Mouse (Mus musculus) urinary bladder, adult 18-20 months (tissue): ENCODE results near the gene Tas2r131.
"Not testable (repeated sequence)": the region's sequence is repeated elsewhere in the genome, so short reads cannot be mapped to it uniquely, and the experiment has no call there.

Experiments
- DNase-seq, 2 experiments: peaks; one replicate each; pipeline ENCODE4 v3.0.0; 2022; ENCODE audit warnings: low spot score in 2 of 2, mixed read lengths in 2 of 2

The Tas2r131 gene

DNA sequence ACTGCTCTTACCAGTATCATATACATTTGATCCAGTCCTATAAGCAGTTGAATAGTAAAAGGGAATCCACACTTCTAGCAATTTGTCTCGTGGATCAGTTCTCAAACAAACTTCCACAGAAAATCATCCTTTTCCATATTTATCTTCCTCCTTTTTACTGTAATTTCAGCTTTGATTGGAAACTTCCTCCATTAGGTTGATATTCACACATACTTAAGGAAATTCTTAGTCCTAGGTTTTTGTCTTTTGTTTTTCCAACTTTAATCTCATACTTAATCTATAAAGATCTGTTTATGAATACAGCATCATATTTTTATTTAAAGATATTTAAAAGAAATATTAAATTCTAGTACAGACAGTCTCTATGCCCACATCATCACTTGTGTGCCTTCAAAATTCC is at the start of gene Tas2r131:
Gene Tas2r131, minus strand, starts transcription at position 101 of the 400 bp plus-strand sequence.
- DNase-seq: no peak

- DNase-seq: no peak
These were observed 23.1 kb upstream of the Tas2r131 start, which contains the start of gene Tas2r109 for GRCm38 (mm10) chr6:132980865-132981264. Gene Tas2r109, minus strand, starts transcription at chr6:132980965.

DNA sequence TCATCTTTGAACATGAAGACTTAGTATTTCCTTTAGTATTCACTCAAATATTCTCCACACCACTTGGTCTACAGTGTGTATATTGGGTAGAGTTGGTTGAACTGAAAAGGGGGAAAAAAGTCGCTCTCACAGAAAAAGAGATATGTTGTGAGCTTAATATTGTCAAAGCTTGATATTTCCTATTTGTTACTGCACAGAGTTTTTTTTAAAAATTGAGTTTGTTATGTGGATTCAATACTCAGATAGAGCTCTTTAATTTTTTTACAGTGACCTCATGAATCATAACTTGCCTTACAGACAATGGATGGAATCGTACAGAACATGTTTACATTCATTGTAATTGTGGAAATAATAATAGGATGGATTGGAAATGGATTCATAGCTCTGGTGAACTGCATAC is 6.9 kb downstream of the Tas2r131 start, which contains the start of gene Tas2r129:
Gene Tas2r129, plus strand, starts transcription at position 301 of the 400 bp plus-strand sequence.
- no peak for DNase-seq

DNA sequence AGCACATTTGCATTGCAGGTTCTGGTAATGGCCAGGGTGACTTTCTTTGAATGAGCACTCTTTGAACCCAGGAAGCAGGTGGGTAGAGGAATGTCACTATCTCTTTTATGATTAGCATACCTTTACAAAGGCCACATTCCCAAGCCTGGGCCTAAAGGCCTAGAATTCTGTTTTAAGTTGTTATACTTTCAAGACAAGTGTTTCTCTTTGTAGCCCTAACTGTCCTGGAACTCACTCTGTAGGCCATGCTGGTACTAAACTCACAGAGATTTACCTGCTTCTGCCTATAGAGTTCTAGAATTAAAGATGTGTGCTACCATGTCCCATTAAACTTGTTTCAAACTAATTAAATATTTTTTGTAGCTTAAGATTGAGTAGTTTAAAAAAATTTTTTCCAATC is 16.3 kb downstream of the Tas2r131 start:
- not testable (repeated sequence) for DNase-seq

- DNase-seq: no peak
These were observed 48.4 kb downstream of the Tas2r131 start, which contains the start of gene Tas2r125 for GRCm38 (mm10) chr6:132909351-132909750. Gene Tas2r125, plus strand, starts transcription at chr6:132909651.
